Mouse (Mus musculus): Measurements from ENCODE around the gene Cdk5r1. TPM values are rescaled to one million over a fixed set of nuclear protein-coding genes. Genes with fewer than 3 reads are reported as not detected.

Cdk5r1 gene
- polyA plus RNA-seq, 1 experiment from 2014 or later: 5.2 TPM

Other genes with a start within 250 kb of the Cdk5r1 start
- 12.6 and 14.7 TPM in 2 replicates for gene Rhbdl3, start 176.1 kb upstream of the Cdk5r1 start, polyA plus RNA-seq (2016; fragmentation: Nextera tagmentation; extraction: Ambion mirVana)
- 24.6 and 27.5 TPM in 2 replicates for gene 5730455P16Rik, start 99.0 kb upstream of the Cdk5r1 start, polyA plus RNA-seq (2016; fragmentation: Nextera tagmentation; extraction: Ambion mirVana)
- gene Zfp207, start 93.7 kb upstream of the Cdk5r1 start, polyA plus RNA-seq (2016; fragmentation: Nextera tagmentation; extraction: Ambion mirVana): 304 and 308 TPM in 2 replicates
- 400 and 418 TPM in 2 replicates for gene Psmd11, start 48.4 kb upstream of the Cdk5r1 start, polyA plus RNA-seq (2016; fragmentation: Nextera tagmentation; extraction: Ambion mirVana)

Measured in midbrain, embryonic 10.5 days (tissue).